Mouse (Mus musculus): Measurements from ENCODE around the gene Prss12. TPM values are rescaled to one million over a fixed set of nuclear protein-coding genes. Genes with fewer than 3 reads are reported as not detected.
A peak's percentile ranks its signal among the peaks of the same experiment; 100 is the strongest.

Gene Prss12
- polyA plus RNA-seq, 1 experiment from 2014 or later: 0.63 TPM

- Histone ChIP-seq H3K9me3 (no peaks in the 10 kb centered on the region), H3K36me3 (replicated peaks) (no peaks in the 10 kb centered on the region), H3K27me3 (ENCODE audit: poor library complexity, severe bottlenecking) (no peaks in the 10 kb centered on the region), H3K27ac (no peak overlapping the region), H3K4me3 (no peak overlapping the region), H3K4me1 (no peaks in the 10 kb centered on the region)
- WGBS: 31% methylated on average over 5 of the region's 5 CpGs
- DNase-seq (ENCODE audit: extremely low spot score, low spot score): no peak
Observed at GRCm38 (mm10) chr3:123515600-123516359, 69.1 kb downstream of the Prss12 start.

GRCm38 (mm10) chr3:123516784-123517183, 70.1 kb downstream of the Prss12 start:
- peak; percentile 27 for DNase-seq (ENCODE audit: extremely low spot score, low spot score)
- WGBS: 46% methylated on average over 4 of the region's 4 CpGs

GRCm38 (mm10) chr3:123526313-123527067, 79.8 kb downstream of the Prss12 start:
- H3K27me3 ChIP-seq (ENCODE audit: poor library complexity, severe bottlenecking): no peaks in the 10 kb centered on the region
- H3K4me1 ChIP-seq: no peaks in the 10 kb centered on the region
- no peaks in the 10 kb centered on the region for H3K36me3 ChIP-seq (replicated peaks)
- H3K4me3 ChIP-seq: no peak overlapping the region
- no peak for DNase-seq (ENCODE audit: extremely low spot score, low spot score)
- 74% methylated on average over 11 of the region's 11 CpGs for WGBS
- no peak overlapping the region for H3K27ac ChIP-seq
- H3K9me3 ChIP-seq: no peaks in the 10 kb centered on the region

More at GRCm38 (mm10) chr3:123516784-123517183, 70.1 kb downstream of the Prss12 start:
- Histone ChIP-seq H3K27ac (no peak overlapping the region), H3K4me3 (no peak overlapping the region), H3K27me3 (ENCODE audit: poor library complexity, severe bottlenecking) (no peaks in the 10 kb centered on the region), H3K36me3 (replicated peaks) (no peaks in the 10 kb centered on the region), H3K4me1 (no peaks in the 10 kb centered on the region), H3K9me3 (no peaks in the 10 kb centered on the region)

- H3K4me3 ChIP-seq: no peak overlapping the region
- H3K4me1 ChIP-seq: no peaks in the 10 kb centered on the region
- no peak overlapping the region for H3K27ac ChIP-seq
- DNase-seq (ENCODE audit: extremely low spot score, low spot score): no peak
- no peaks in the 10 kb centered on the region for H3K9me3 ChIP-seq
- H3K36me3 ChIP-seq (replicated peaks): no peaks in the 10 kb centered on the region
- no peaks in the 10 kb centered on the region for H3K27me3 ChIP-seq (ENCODE audit: poor library complexity, severe bottlenecking)
- 85% methylated on average over 10 of the region's 10 CpGs for WGBS
Observed at GRCm38 (mm10) chr3:123527806-123528507, 81.2 kb downstream of the Prss12 start.

- no peak for DNase-seq (ENCODE audit: extremely low spot score, low spot score)
- Histone ChIP-seq H3K4me1 (no peaks in the 10 kb centered on the region), H3K4me3 (no peak overlapping the region), H3K9me3 (no peaks in the 10 kb centered on the region), H3K27ac (no peak overlapping the region), H3K27me3 (ENCODE audit: poor library complexity, severe bottlenecking) (no peaks in the 10 kb centered on the region), H3K36me3 (replicated peaks) (no peaks in the 10 kb centered on the region)
- 95% methylated on average over 2 of the region's 2 CpGs for WGBS
Observed at GRCm38 (mm10) chr3:123531124-123531523, 84.4 kb downstream of the Prss12 start.

- H3K27me3 ChIP-seq (ENCODE audit: poor library complexity, severe bottlenecking): no peaks in the 10 kb centered on the region
- DNase-seq (ENCODE audit: extremely low spot score, low spot score): no peak
- 90% methylated on average over 1 of the region's 1 CpGs for whole genome bisulfite sequencing
- no peaks in the 10 kb centered on the region for H3K4me1 ChIP-seq
- no peaks in the 10 kb centered on the region for H3K36me3 ChIP-seq (replicated peaks)
- H3K27ac ChIP-seq: no peak overlapping the region
- H3K9me3 ChIP-seq: no peaks in the 10 kb centered on the region
- no peak overlapping the region for H3K4me3 ChIP-seq
Observed at GRCm38 (mm10) chr3:123537279-123537678, 90.6 kb downstream of the Prss12 start.

GRCm38 (mm10) chr3:123543585-123544304, 97.0 kb downstream of the Prss12 start:
- DNase-seq (ENCODE audit: extremely low spot score, low spot score): no peak
- H3K27ac ChIP-seq: no peak overlapping the region
- 86% methylated on average over 6 of the region's 6 CpGs for WGBS
- H3K9me3 ChIP-seq: no peaks in the 10 kb centered on the region
- no peaks in the 10 kb centered on the region for H3K27me3 ChIP-seq (ENCODE audit: poor library complexity, severe bottlenecking)
- H3K4me1 ChIP-seq: no peaks in the 10 kb centered on the region
- no peaks in the 10 kb centered on the region for H3K36me3 ChIP-seq (replicated peaks)
- H3K4me3 ChIP-seq: no peak overlapping the region

- 97% methylated on average over 3 of the region's 3 CpGs for WGBS
Observed at GRCm38 (mm10) chr3:123550487-123550886, 103.8 kb downstream of the Prss12 start.

GRCm38 (mm10) chr3:123553872-123554271, 107.2 kb downstream of the Prss12 start:
- DNase-seq (ENCODE audit: extremely low spot score, low spot score): no peak
- H3K9me3 ChIP-seq: no peaks in the 10 kb centered on the region
- WGBS: 92% methylated on average over 6 of the region's 6 CpGs
- no peaks in the 10 kb centered on the region for H3K4me1 ChIP-seq
- no peak overlapping the region for H3K4me3 ChIP-seq
- H3K36me3 ChIP-seq (replicated peaks): no peaks in the 10 kb centered on the region
- H3K27ac ChIP-seq: no peak overlapping the region
- no peaks in the 10 kb centered on the region for H3K27me3 ChIP-seq (ENCODE audit: poor library complexity, severe bottlenecking)

More at GRCm38 (mm10) chr3:123550487-123550886, 103.8 kb downstream of the Prss12 start:
- H3K9me3 ChIP-seq: no peaks in the 10 kb centered on the region
- no peaks in the 10 kb centered on the region for H3K27me3 ChIP-seq (ENCODE audit: poor library complexity, severe bottlenecking)
- H3K4me1 ChIP-seq: no peaks in the 10 kb centered on the region
- DNase-seq (ENCODE audit: extremely low spot score, low spot score): no peak
- no peak overlapping the region for H3K27ac ChIP-seq
- H3K4me3 ChIP-seq: no peak overlapping the region
- H3K36me3 ChIP-seq (replicated peaks): no peaks in the 10 kb centered on the region

- Histone ChIP-seq H3K4me1 (no peaks in the 10 kb centered on the region), H3K36me3 (replicated peaks) (no peaks in the 10 kb centered on the region), H3K27ac (no peak overlapping the region), H3K9me3 (no peaks in the 10 kb centered on the region), H3K4me3 (no peak overlapping the region), H3K27me3 (ENCODE audit: poor library complexity, severe bottlenecking) (no peaks in the 10 kb centered on the region)
- no peak for DNase-seq (ENCODE audit: extremely low spot score, low spot score)
- 93% methylated on average over 7 of the region's 7 CpGs for WGBS
Observed at GRCm38 (mm10) chr3:123555254-123555865, 108.6 kb downstream of the Prss12 start.
